Comparison of ENCODE assay signal across 24 mouse cellular contexts in the genomic region with DNA sequence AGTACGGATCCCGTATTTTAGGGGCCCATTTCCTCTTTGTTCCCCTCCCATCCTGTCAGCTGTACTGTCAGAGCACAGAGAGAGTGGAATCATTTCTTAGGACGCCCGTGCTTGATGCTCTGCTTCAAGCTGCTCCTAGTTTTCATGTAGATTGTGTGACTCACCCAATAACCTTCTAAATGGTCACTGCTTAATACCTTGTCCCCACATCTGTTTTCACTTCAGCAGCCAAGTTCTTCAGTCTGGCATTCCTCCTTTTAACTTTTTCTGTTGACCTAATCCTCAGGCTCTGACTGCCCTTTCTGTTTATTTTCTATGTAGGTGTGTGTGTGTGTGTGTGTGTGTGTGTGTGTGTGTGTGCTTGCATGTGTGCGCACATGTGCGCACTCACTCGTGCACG. TPM values are rescaled to one million over a fixed set of nuclear protein-coding genes. Genes with fewer than 3 reads are reported as not detected.
DNase-seq lines count a peak whose midpoint lies in the region; ATAC-seq lines count a peak whose summit lies in the region.
"Had no signal": no experiment of that assay in that cellular context is flagged by ENCODE, and none has a peak within 500 bp of the region (broad histone marks: within the 10 kb centered on the region; RNA-seq: fewer than 3 reads in every experiment).

No protein-coding gene starts in this region.

- no peak overlapping the region for H3K9ac ChIP-seq in hindbrain, embryonic 13.5 days
- H3K9ac ChIP-seq: forebrain, embryonic 13.5 days; heart, embryonic 12.5 days; neural tube, embryonic 13.5 days had no signal

- ATAC-seq in hindbrain, embryonic 13.5 days (ENCODE audit: low FRiP score) = no peak
- ATAC-seq: forebrain, embryonic 13.5 days; hindbrain, postnatal 0 days; intestine, embryonic 16.5 days; midbrain, embryonic 16.5 days had no signal

- no peak overlapping the region for H3K27ac ChIP-seq in hindbrain, embryonic 13.5 days
- H3K27ac ChIP-seq: forebrain, embryonic 13.5 days; hindbrain, postnatal 0 days; layer of hippocampus, adult 2 months; neural tube, embryonic 13.5 days had no signal

- peak; percentile 72 for DNase-seq in NIH3T3 (ENCODE audit: low read depth)
- peak; percentile 21 for DNase-seq in embryo, embryonic 11 days
- peak; percentile 43 for DNase-seq in forelimb bud, embryonic 11.5 days (ENCODE audit: low read depth, low spot score)
- peak; percentile 23 for DNase-seq in mesoderm, embryonic 11.5 days (ENCODE audit: low read depth, low spot score)
- no peak for DNase-seq in spleen, adult 18-20 months
- no peak for DNase-seq in thymus, postnatal 14 days
- DNase-seq: adrenal gland, postnatal 10 days; cerebellum, adult 9-10 months; gastrocnemius, postnatal 10 days; heart, postnatal 10 days; kidney, postnatal 25 days; liver; lung, postnatal 4 days; right cerebral cortex, postnatal 4 days had no signal

- peaks cover 7% of the 10 kb centered on the region for H3K36me3 ChIP-seq in hindbrain, embryonic 13.5 days

- no peaks in the 10 kb centered on the region for H3K9me3 ChIP-seq in hindbrain, embryonic 13.5 days
- H3K9me3 ChIP-seq: forebrain, embryonic 13.5 days; heart, embryonic 12.5 days; hindbrain, embryonic 10.5 days; neural tube, embryonic 13.5 days had no signal

- WGBS in hindbrain, embryonic 13.5 days = 87% methylated on average over 8 of the region's 8 CpGs

- H3K27me3 ChIP-seq in hindbrain, embryonic 13.5 days = no peaks in the 10 kb centered on the region
- H3K27me3 ChIP-seq: forebrain, embryonic 13.5 days; heart, embryonic 12.5 days; neural tube, embryonic 13.5 days had no signal

- no peak overlapping the region for H3K4me3 ChIP-seq in hindbrain, embryonic 13.5 days
- H3K4me3 ChIP-seq: forebrain, embryonic 13.5 days; heart, embryonic 12.5 days; hindbrain, embryonic 10.5 days; layer of hippocampus, adult 2 months; myocyte; neural tube, embryonic 13.5 days had no signal

- peaks cover 20% of the 10 kb centered on the region for H3K4me1 ChIP-seq in hindbrain, embryonic 13.5 days (replicated peaks)

- H3K4me2 ChIP-seq in hindbrain, embryonic 13.5 days = no peak overlapping the region
- H3K4me2 ChIP-seq: forebrain, embryonic 13.5 days; heart, embryonic 12.5 days; neural tube, embryonic 13.5 days had no signal

RNA-seq across cellular contexts. Expression of gene Mindy4, which starts 4.6 kb away (rescaled TPM):
- 10.7 and 10.9 TPM in 2 replicates for polyA plus RNA-seq in hindbrain, embryonic 13.5 days (2015; fragmentation: Nextera tagmentation; extraction: Ambion mirVana)

RNA-seq across cellular contexts. Expression of gene Inmt, which starts 32.9 kb away (rescaled TPM):
- polyA plus RNA-seq in hindbrain, embryonic 13.5 days (2015; fragmentation: Nextera tagmentation; extraction: Ambion mirVana) = not detected in 2 replicates
- polyA plus RNA-seq: forebrain, embryonic 13.5 days; heart, embryonic 12.5 days; hindbrain, postnatal 0 days; midbrain, embryonic 16.5 days; myocyte; neural tube, embryonic 13.5 days had no signal

Comparison
In these comparisons a context has a peak if more than half of its experiments do, and no peak if none do; other contexts are left out.
1. DNase-seq: peak in NIH3T3 (single experiment), embryo, embryonic 11 days (single experiment), forelimb bud, embryonic 11.5 days (single experiment) and mesoderm, embryonic 11.5 days (single experiment); none in spleen, adult 18-20 months (0 of 2) and thymus, postnatal 14 days (single experiment).